Mouse (Mus musculus): ENCODE results near the gene Sez6. TPM values are rescaled to one million over a fixed set of nuclear protein-coding genes. Genes with fewer than 3 reads are reported as not detected.

Gene Sez6
- polyA plus RNA-seq, 2 experiments = 0.03 TPM; not detected in 1

GRCm38 (mm10) chr11:78019676-78020075, 89.1 kb downstream of the Sez6 start:
- Histone ChIP-seq H3K27me3 (ENCODE audit: control insufficient read depth, insufficient read depth, low read length) (no peaks in the 10 kb centered on the region), H3K27ac (no peak overlapping the region), H3K9me3 (ENCODE audit: control insufficient read depth, low read length) (no peaks in the 10 kb centered on the region), H3K4me2 (ENCODE audit: low read depth) (no peak overlapping the region), H3K9ac (replicated peaks) (no peak overlapping the region), H3K36me3 (replicated peaks; ENCODE audit: control insufficient read depth, insufficient read depth, low read depth) (peaks cover 90% of the 10 kb centered on the region), H3K4me3 (ENCODE audit: insufficient read depth in 1 of 2, low read depth in 2 of 2, low read length in 2 of 2) (no peak overlapping the region), H3K4me1 (replicated peaks; ENCODE audit: control insufficient read depth in 2 of 2, insufficient read depth in 2 of 2, low read length in 1 of 2) (no peaks in the 10 kb centered on the region)
- ATAC-seq (ENCODE audit: insufficient read depth) (peak; percentile 53; the same call in 1 of the 2 replicates), DNase-seq (ENCODE audit: low read depth in 3 of 3, low spot score in 3 of 3) (peak; percentile 47 to 51 (median 50))
- 18% methylated on average over 4 of the region's 4 CpGs for WGBS (ENCODE audit: insufficient replicate concordance)
- TF ChIP-seq EP300 (IDR thresholded peaks at IDR 0.05; ENCODE audit: low read depth) = no peak
- peak; percentile 89 for TF ChIP-seq CTCF (IDR thresholded peaks at IDR 0.05; ENCODE audit: low read depth)

- 79% methylated on average over 8 of the region's 8 CpGs for WGBS (ENCODE audit: insufficient replicate concordance)
- Histone ChIP-seq H3K4me2 (ENCODE audit: low read depth) (no peak overlapping the region), H3K27ac (no peak overlapping the region), H3K27me3 (ENCODE audit: control insufficient read depth, insufficient read depth, low read length) (no peaks in the 10 kb centered on the region), H3K9me3 (ENCODE audit: control insufficient read depth, low read length) (no peaks in the 10 kb centered on the region), H3K4me1 (replicated peaks; ENCODE audit: control insufficient read depth in 2 of 2, insufficient read depth in 2 of 2, low read length in 1 of 2) (no peaks in the 10 kb centered on the region), H3K36me3 (replicated peaks; ENCODE audit: control insufficient read depth, insufficient read depth, low read depth) (peaks cover 83% of the 10 kb centered on the region), H3K4me3 (ENCODE audit: insufficient read depth in 1 of 2, low read depth in 2 of 2, low read length in 2 of 2) (no peak overlapping the region), H3K9ac (replicated peaks) (no peak overlapping the region)
- TF ChIP-seq CTCF (IDR thresholded peaks at IDR 0.05; ENCODE audit: low read depth) (peak; percentile 59), EP300 (IDR thresholded peaks at IDR 0.05; ENCODE audit: low read depth) (no peak)
- DNase-seq (ENCODE audit: low read depth in 3 of 3, low spot score in 3 of 3) (no peak), ATAC-seq (ENCODE audit: insufficient read depth) (no peak)
These were observed 93.0 kb downstream of the Sez6 start for GRCm38 (mm10) chr11:78023607-78024006.

Other genes starting within 250 kb of the Sez6 start
- 5.8 and 7.6 TPM in 2 replicates for gene Nufip2, start 244.6 kb upstream of the Sez6 start, polyA plus RNA-seq (2012; rRNA removed)
- 1.2 and 1.9 TPM in 2 replicates for gene Nufip2, start 244.6 kb upstream of the Sez6 start, polyA plus RNA-seq (2014; fragmentation: Nextera tagmentation; extraction: Ambion mirVana)
- gene Cryba1, start 205.5 kb upstream of the Sez6 start, polyA plus RNA-seq (2012; rRNA removed) = not detected in 2 replicates
- gene Cryba1, start 205.5 kb upstream of the Sez6 start, polyA plus RNA-seq (2014; fragmentation: Nextera tagmentation; extraction: Ambion mirVana) = not detected in 2 replicates
- gene Myo18a, start 167.6 kb upstream of the Sez6 start, polyA plus RNA-seq (2012; rRNA removed) = 10.6 and 15.4 TPM in 2 replicates
- gene Myo18a, start 167.6 kb upstream of the Sez6 start, polyA plus RNA-seq (2014; fragmentation: Nextera tagmentation; extraction: Ambion mirVana) = 13.5 and 14.3 TPM in 2 replicates
- gene Gm10277, start 143.1 kb upstream of the Sez6 start, polyA plus RNA-seq (2012; rRNA removed) = not detected in 2 replicates
- 0.11 and 0.18 TPM in 2 replicates for gene Gm10277, start 143.1 kb upstream of the Sez6 start, polyA plus RNA-seq (2014; fragmentation: Nextera tagmentation; extraction: Ambion mirVana)
- 15.4 and 15.6 TPM in 2 replicates for gene Pipox, start 36.7 kb upstream of the Sez6 start, polyA plus RNA-seq (2012; rRNA removed)
- gene Pipox, start 36.7 kb upstream of the Sez6 start, polyA plus RNA-seq (2014; fragmentation: Nextera tagmentation; extraction: Ambion mirVana) = 14.1 and 15.6 TPM in 2 replicates
- 19.0 and 19.2 TPM in 2 replicates for gene Phf12, start 52.0 kb downstream of the Sez6 start, polyA plus RNA-seq (2012; rRNA removed)
- gene Phf12, start 52.0 kb downstream of the Sez6 start, polyA plus RNA-seq (2014; fragmentation: Nextera tagmentation; extraction: Ambion mirVana) = 4.3 and 5.7 TPM in 2 replicates
- gene Dhrs13, start 101.5 kb downstream of the Sez6 start, polyA plus RNA-seq (2012; rRNA removed) = 8.6 and 9.4 TPM in 2 replicates
- 17.3 and 17.8 TPM in 2 replicates for gene Dhrs13, start 101.5 kb downstream of the Sez6 start, polyA plus RNA-seq (2014; fragmentation: Nextera tagmentation; extraction: Ambion mirVana)
- gene Flot2, start 107.1 kb downstream of the Sez6 start, polyA plus RNA-seq (2012; rRNA removed) = 17.9 and 18.3 TPM in 2 replicates
- 16.7 and 20.4 TPM in 2 replicates for gene Flot2, start 107.1 kb downstream of the Sez6 start, polyA plus RNA-seq (2014; fragmentation: Nextera tagmentation; extraction: Ambion mirVana)
- gene Eral1, start 149.6 kb downstream of the Sez6 start, polyA plus RNA-seq (2012; rRNA removed) = 9.8 and 10.2 TPM in 2 replicates
- 14.9 and 16.6 TPM in 2 replicates for gene Eral1, start 149.6 kb downstream of the Sez6 start, polyA plus RNA-seq (2014; fragmentation: Nextera tagmentation; extraction: Ambion mirVana)
- 2.5 and 3.1 TPM in 2 replicates for gene Fam222b, start 163.9 kb downstream of the Sez6 start, polyA plus RNA-seq (2012; rRNA removed)
- gene Fam222b, start 163.9 kb downstream of the Sez6 start, polyA plus RNA-seq (2014; fragmentation: Nextera tagmentation; extraction: Ambion mirVana) = 3.8 and 4.1 TPM in 2 replicates
- gene Traf4, start 234.8 kb downstream of the Sez6 start, polyA plus RNA-seq (2012; rRNA removed) = 35.1 and 39.9 TPM in 2 replicates
- gene Traf4, start 234.8 kb downstream of the Sez6 start, polyA plus RNA-seq (2014; fragmentation: Nextera tagmentation; extraction: Ambion mirVana) = 17.1 and 18.0 TPM in 2 replicates
- gene Nek8, start 245.9 kb downstream of the Sez6 start, polyA plus RNA-seq (2012; rRNA removed) = 9.8 and 10.6 TPM in 2 replicates
- gene Nek8, start 245.9 kb downstream of the Sez6 start, polyA plus RNA-seq (2014; fragmentation: Nextera tagmentation; extraction: Ambion mirVana) = 7.4 and 7.8 TPM in 2 replicates
- gene Tlcd1, start 245.9 kb downstream of the Sez6 start, polyA plus RNA-seq (2012; rRNA removed) = 47.4 and 69.6 TPM in 2 replicates
- 44.9 and 50.5 TPM in 2 replicates for gene Tlcd1, start 245.9 kb downstream of the Sez6 start, polyA plus RNA-seq (2014; fragmentation: Nextera tagmentation; extraction: Ambion mirVana)